Mouse (Mus musculus) forebrain, embryonic 15.5 days (tissue): ENCODE measurements at regions not wholly inside any gene's neighbourhood (a gene's known extent, or its start where the extent isn't known, plus 50 kb on each side); places are given as distances from the start of the nearest gene placed in this dataset.

Experiments used
- ATAC-seq: fragments of 200-750 bp; cut with Nextera tagmentation; replicated peaks from 2 replicates; pipeline ENCODE4 v1.8.0; 2017; ENCODE audit warnings: mild to moderate bottlenecking, moderate TSS enrichment, moderate library complexity
- H3K27ac ChIP-seq: fragments of 300-500 bp; sonication (generic); replicated peaks from 2 replicates; pipeline ENCODE4 v1.5.1; 2015; ENCODE audit warnings: mild to moderate bottlenecking, inconsistent platforms
- H3K27me3 ChIP-seq: fragments of 300-500 bp; sonication (generic); 2 replicates; pipeline ENCODE4 v1.6.1; 2015; ENCODE audit warnings: inconsistent platforms
- H3K36me3 ChIP-seq: fragments of 300-500 bp; sonication (generic); 2 replicates; pipeline ENCODE4 v1.6.1; 2015; ENCODE audit warnings: mild to moderate bottlenecking, inconsistent platforms
- H3K4me1 ChIP-seq: fragments of 300-500 bp; sonication (generic); 2 replicates; pipeline ENCODE4 v1.6.1; 2015; ENCODE audit warnings: inconsistent platforms
- H3K4me2 ChIP-seq: fragments of 300-500 bp; sonication (generic); replicated peaks from 2 replicates; pipeline ENCODE4 v1.6.1; 2015; ENCODE audit warnings: mild to moderate bottlenecking, inconsistent platforms
- H3K4me3 ChIP-seq: fragments of 300-500 bp; sonication (generic); 2 replicates; pipeline ENCODE4 v1.5.1; 2015; ENCODE audit warnings: mild to moderate bottlenecking, inconsistent platforms
- H3K9ac ChIP-seq: fragments of 300-500 bp; sonication (generic); replicated peaks from 2 replicates; pipeline ENCODE4 v1.6.1; 2015; ENCODE audit warnings: mild to moderate bottlenecking, inconsistent platforms
- H3K9me3 ChIP-seq: fragments of 300-500 bp; sonication (generic); 2 replicates; pipeline ENCODE4 v1.6.1; 2016; ENCODE audit warnings: inconsistent platforms
- WGBS: fragments of 180-500 bp; shearing (Covaris S2); methylation state at CpG from one replicate; pipeline ENCODE4 v1.1.7; 2015; ENCODE audit warnings: mixed read lengths; 5-methylcytosine and 5-hydroxymethylcytosine counted together

GRCm38 (mm10) chr3:58312623-58313022 lies 101.9 kb upstream of the Tsc22d2 start:
- no peak overlapping the region for H3K4me3 ChIP-seq
- no peak overlapping the region for H3K27ac ChIP-seq
- H3K9me3 ChIP-seq: no peaks in the 10 kb centered on the region
- H3K27me3 ChIP-seq: no peaks in the 10 kb centered on the region
- H3K9ac ChIP-seq: no peak overlapping the region
- ATAC-seq: no peak
- WGBS: 86% methylated on average over 6 of the region's 6 CpGs
- H3K4me2 ChIP-seq: no peak overlapping the region
- no peaks in the 10 kb centered on the region for H3K36me3 ChIP-seq
- no peaks in the 10 kb centered on the region for H3K4me1 ChIP-seq

- no peaks in the 10 kb centered on the region for H3K27me3 ChIP-seq
- H3K4me3 ChIP-seq: no peak overlapping the region
- no peaks in the 10 kb centered on the region for H3K4me1 ChIP-seq
- ATAC-seq: no peak
- no peak overlapping the region for H3K9ac ChIP-seq
- H3K4me2 ChIP-seq: no peak overlapping the region
- H3K27ac ChIP-seq: no peak overlapping the region
- 90% methylated on average over 6 of the region's 6 CpGs for WGBS
- H3K9me3 ChIP-seq: no peaks in the 10 kb centered on the region
- no peaks in the 10 kb centered on the region for H3K36me3 ChIP-seq
Observed at GRCm38 (mm10) chr3:58315236-58315635, 99.3 kb upstream of the Tsc22d2 start.

- H3K36me3 ChIP-seq: no peaks in the 10 kb centered on the region
- no peak overlapping the region for H3K4me2 ChIP-seq
- no peak overlapping the region for H3K4me3 ChIP-seq
- H3K27ac ChIP-seq: no peak overlapping the region
- H3K4me1 ChIP-seq: no peaks in the 10 kb centered on the region
- no peak for ATAC-seq
- H3K9me3 ChIP-seq: no peaks in the 10 kb centered on the region
- H3K9ac ChIP-seq: no peak overlapping the region
- no peaks in the 10 kb centered on the region for H3K27me3 ChIP-seq
- WGBS: 57% methylated on average over 2 of the region's 2 CpGs
Observed at GRCm38 (mm10) chr3:58317240-58317639, 97.3 kb upstream of the Tsc22d2 start.

GRCm38 (mm10) chr3:58318756-58319155 lies 95.8 kb upstream of the Tsc22d2 start:
- 87% methylated on average over 2 of the region's 2 CpGs for WGBS
- no peak overlapping the region for H3K9ac ChIP-seq

GRCm38 (mm10) chr3:58319463-58319862 lies 95.1 kb upstream of the Tsc22d2 start:
- H3K4me1 ChIP-seq: no peaks in the 10 kb centered on the region
- no peaks in the 10 kb centered on the region for H3K36me3 ChIP-seq
- no peaks in the 10 kb centered on the region for H3K9me3 ChIP-seq
- WGBS: 97% methylated on average over 1 of the region's 1 CpGs
- H3K4me3 ChIP-seq: no peak overlapping the region
- no peaks in the 10 kb centered on the region for H3K27me3 ChIP-seq
- no peak overlapping the region for H3K9ac ChIP-seq
- H3K27ac ChIP-seq: no peak overlapping the region
- H3K4me2 ChIP-seq: no peak overlapping the region
- ATAC-seq: no peak

More at GRCm38 (mm10) chr3:58318756-58319155, 95.8 kb upstream of the Tsc22d2 start:
- no peaks in the 10 kb centered on the region for H3K27me3 ChIP-seq
- H3K4me2 ChIP-seq: no peak overlapping the region
- H3K27ac ChIP-seq: no peak overlapping the region
- no peak overlapping the region for H3K4me3 ChIP-seq
- H3K36me3 ChIP-seq: no peaks in the 10 kb centered on the region
- H3K9me3 ChIP-seq: no peaks in the 10 kb centered on the region
- no peak for ATAC-seq
- H3K4me1 ChIP-seq: no peaks in the 10 kb centered on the region

- H3K4me3 ChIP-seq: no peak overlapping the region
- H3K27ac ChIP-seq: no peak overlapping the region
- no peak overlapping the region for H3K4me2 ChIP-seq
- no peaks in the 10 kb centered on the region for H3K36me3 ChIP-seq
- H3K9ac ChIP-seq: no peak overlapping the region
- no peaks in the 10 kb centered on the region for H3K4me1 ChIP-seq
- 69% methylated on average over 4 of the region's 4 CpGs for WGBS
- no peak for ATAC-seq
- no peaks in the 10 kb centered on the region for H3K9me3 ChIP-seq
- no peaks in the 10 kb centered on the region for H3K27me3 ChIP-seq
Observed at GRCm38 (mm10) chr3:58320812-58321211, 93.7 kb upstream of the Tsc22d2 start.

GRCm38 (mm10) chr3:58322322-58322721 lies 92.2 kb upstream of the Tsc22d2 start:
- ATAC-seq: no peak
- Histone ChIP-seq H3K4me3 (no peak overlapping the region), H3K27ac (no peak overlapping the region), H3K4me2 (no peak overlapping the region), H3K27me3 (no peaks in the 10 kb centered on the region), H3K9ac (no peak overlapping the region), H3K36me3 (no peaks in the 10 kb centered on the region), H3K4me1 (no peaks in the 10 kb centered on the region), H3K9me3 (no peaks in the 10 kb centered on the region)
- WGBS: 95% methylated on average over 1 of the region's 1 CpGs

- Histone ChIP-seq H3K9me3 (no peaks in the 10 kb centered on the region), H3K4me1 (0 out of 2 replicates have a peak, but pooled peaks cover 2% of the 10 kb centered on the region), H3K27me3 (no peaks in the 10 kb centered on the region), H3K27ac (no peak overlapping the region), H3K4me2 (no peak overlapping the region), H3K36me3 (no peaks in the 10 kb centered on the region), H3K9ac (no peak overlapping the region), H3K4me3 (no peak overlapping the region)
- no peak for ATAC-seq
- WGBS: 85% methylated on average over 2 of the region's 2 CpGs
Observed at GRCm38 (mm10) chr3:58327721-58328120, 86.8 kb upstream of the Tsc22d2 start.

GRCm38 (mm10) chr3:58330186-58330585 lies 84.3 kb upstream of the Tsc22d2 start:
- H3K4me1 ChIP-seq: peaks cover 13% of the 10 kb centered on the region
- WGBS: 40% methylated on average over 2 of the region's 2 CpGs
- H3K4me3 ChIP-seq: no peak overlapping the region
- H3K9ac ChIP-seq: no peak overlapping the region
- no peaks in the 10 kb centered on the region for H3K9me3 ChIP-seq
- H3K4me2 ChIP-seq: no peak overlapping the region
- peak; percentile 87 for ATAC-seq
- no peak overlapping the region for H3K27ac ChIP-seq
- H3K27me3 ChIP-seq: no peaks in the 10 kb centered on the region
- H3K36me3 ChIP-seq: no peaks in the 10 kb centered on the region

GRCm38 (mm10) chr3:58333997-58334396 lies 80.5 kb upstream of the Tsc22d2 start:
- ATAC-seq: no peak
- H3K27me3 ChIP-seq: no peaks in the 10 kb centered on the region
- no peaks in the 10 kb centered on the region for H3K36me3 ChIP-seq
- H3K9me3 ChIP-seq: no peaks in the 10 kb centered on the region
- no peak overlapping the region for H3K9ac ChIP-seq
- H3K4me2 ChIP-seq: no peak overlapping the region
- WGBS: 54% methylated on average over 7 of the region's 7 CpGs
- H3K4me1 ChIP-seq: peaks cover 23% of the 10 kb centered on the region
- no peak overlapping the region for H3K4me3 ChIP-seq
- no peak overlapping the region for H3K27ac ChIP-seq

- Histone ChIP-seq H3K4me3 (no peak overlapping the region), H3K9me3 (no peaks in the 10 kb centered on the region), H3K4me2 (no peak overlapping the region), H3K4me1 (peaks cover 23% of the 10 kb centered on the region), H3K27ac (no peak overlapping the region), H3K36me3 (no peaks in the 10 kb centered on the region), H3K9ac (no peak overlapping the region), H3K27me3 (no peaks in the 10 kb centered on the region)
- WGBS: 28% methylated on average over 6 of the region's 6 CpGs
- no peak for ATAC-seq
Observed at GRCm38 (mm10) chr3:58335277-58335676, 79.2 kb upstream of the Tsc22d2 start.

- no peak overlapping the region for H3K9ac ChIP-seq
- ATAC-seq: no peak
- no peak overlapping the region for H3K4me3 ChIP-seq
- 42% methylated on average over 5 of the region's 5 CpGs for WGBS
- no peaks in the 10 kb centered on the region for H3K9me3 ChIP-seq
- H3K27me3 ChIP-seq: no peaks in the 10 kb centered on the region
- H3K4me1 ChIP-seq: peaks cover 21% of the 10 kb centered on the region
- no peak overlapping the region for H3K4me2 ChIP-seq
- no peak overlapping the region for H3K27ac ChIP-seq
- no peaks in the 10 kb centered on the region for H3K36me3 ChIP-seq
Observed at GRCm38 (mm10) chr3:58336135-58336534, 78.4 kb upstream of the Tsc22d2 start.

- no peaks in the 10 kb centered on the region for H3K9me3 ChIP-seq
- H3K9ac ChIP-seq: no peak overlapping the region
- H3K4me3 ChIP-seq: no peak overlapping the region
- no peak for ATAC-seq
- H3K27ac ChIP-seq: no peak overlapping the region
- peaks cover 21% of the 10 kb centered on the region for H3K4me1 ChIP-seq
- H3K36me3 ChIP-seq: no peaks in the 10 kb centered on the region
- 84% methylated on average over 6 of the region's 6 CpGs for WGBS
- H3K4me2 ChIP-seq: no peak overlapping the region
- H3K27me3 ChIP-seq: no peaks in the 10 kb centered on the region
Observed at GRCm38 (mm10) chr3:58336590-58336989, 77.9 kb upstream of the Tsc22d2 start.
